Mouse (Mus musculus) liver, embryonic 11.5 days (tissue): Measurements from ENCODE around the gene Atp5d. TPM values are rescaled to one million over a fixed set of nuclear protein-coding genes. Genes with fewer than 3 reads are reported as not detected.

ENCODE experiments used
- ATAC-seq: fragments of 200-750 bp; cut with Nextera tagmentation; replicated peaks from 2 replicates; pipeline ENCODE4 v1.8.0; 2017; ENCODE audit warnings: moderate number of reproducible peaks, mild to moderate bottlenecking, moderate TSS enrichment, moderate library complexity; ENCODE audit not compliant: low FRiP score
- DNase-seq: peaks from one replicate; pipeline ENCODE4 v3.0.0-alpha.2; 2017; ENCODE audit warnings: low spot score
- H3K27ac ChIP-seq: fragments of 300-500 bp; sonication (generic); 2 replicates; pipeline ENCODE4 v1.5.1; 2014; ENCODE audit warnings: mild to moderate bottlenecking, low read depth, low read length, control low read depth
- H3K27me3 ChIP-seq: fragments of 300-500 bp; sonication (generic); replicated peaks from 2 replicates; pipeline ENCODE4 v1.6.1; 2014; ENCODE audit warnings: low read length, mixed read lengths; ENCODE audit not compliant: control insufficient read depth, insufficient read depth
- H3K36me3 ChIP-seq: fragments of 300-500 bp; sonication (generic); 2 replicates; pipeline ENCODE4 v1.6.1; 2014; ENCODE audit warnings: mild to moderate bottlenecking, low read length, moderate library complexity, mixed read lengths; ENCODE audit not compliant: control insufficient read depth, insufficient read depth
- H3K4me1 ChIP-seq: fragments of 300-500 bp; sonication (generic); replicated peaks from 2 replicates; pipeline ENCODE4 v1.6.1; 2014; ENCODE audit warnings: low read length, mixed read lengths; ENCODE audit not compliant: control insufficient read depth, insufficient read depth
- H3K4me2 ChIP-seq: fragments of 300-500 bp; sonication (generic); 2 replicates; pipeline ENCODE4 v1.6.1; 2014; ENCODE audit warnings: mild to moderate bottlenecking, control low read depth, moderate library complexity
- H3K4me3 ChIP-seq: fragments of 300-500 bp; sonication (generic); 2 replicates; pipeline ENCODE4 v1.5.1; 2014; ENCODE audit warnings: low read depth, low read length, control low read depth
- H3K9ac ChIP-seq: fragments of 300-500 bp; sonication (generic); 2 replicates; pipeline ENCODE4 v1.6.1; 2014; ENCODE audit warnings: low read depth, low read length, control low read depth
- H3K9me3 ChIP-seq: fragments of 300-500 bp; sonication (generic); 2 replicates; pipeline ENCODE4 v1.6.1; 2016; ENCODE audit warnings: low read length, inconsistent platforms, mixed read lengths; ENCODE audit not compliant: control insufficient read depth
- WGBS: fragments of 180-500 bp; shearing (Covaris S2); extraction: QIAGEN DNeasy Blood & Tissue Kit; methylation state at CpG from one replicate; pipeline ENCODE4 v1.1.7; 2014; 5-methylcytosine and 5-hydroxymethylcytosine counted together
- polyA plus RNA-seq: library from polyadenylated mRNA; unstranded; fragments of >200 nt; fragmentation: Nextera tagmentation; extraction: Ambion mirVana; gene quantifications from 2 replicates; pipeline ENCODE4 v1.2.1, GENCODE M21; 2014

Gene Atp5d
- 482 and 514 TPM in 2 replicates for polyA plus RNA-seq

DNA sequence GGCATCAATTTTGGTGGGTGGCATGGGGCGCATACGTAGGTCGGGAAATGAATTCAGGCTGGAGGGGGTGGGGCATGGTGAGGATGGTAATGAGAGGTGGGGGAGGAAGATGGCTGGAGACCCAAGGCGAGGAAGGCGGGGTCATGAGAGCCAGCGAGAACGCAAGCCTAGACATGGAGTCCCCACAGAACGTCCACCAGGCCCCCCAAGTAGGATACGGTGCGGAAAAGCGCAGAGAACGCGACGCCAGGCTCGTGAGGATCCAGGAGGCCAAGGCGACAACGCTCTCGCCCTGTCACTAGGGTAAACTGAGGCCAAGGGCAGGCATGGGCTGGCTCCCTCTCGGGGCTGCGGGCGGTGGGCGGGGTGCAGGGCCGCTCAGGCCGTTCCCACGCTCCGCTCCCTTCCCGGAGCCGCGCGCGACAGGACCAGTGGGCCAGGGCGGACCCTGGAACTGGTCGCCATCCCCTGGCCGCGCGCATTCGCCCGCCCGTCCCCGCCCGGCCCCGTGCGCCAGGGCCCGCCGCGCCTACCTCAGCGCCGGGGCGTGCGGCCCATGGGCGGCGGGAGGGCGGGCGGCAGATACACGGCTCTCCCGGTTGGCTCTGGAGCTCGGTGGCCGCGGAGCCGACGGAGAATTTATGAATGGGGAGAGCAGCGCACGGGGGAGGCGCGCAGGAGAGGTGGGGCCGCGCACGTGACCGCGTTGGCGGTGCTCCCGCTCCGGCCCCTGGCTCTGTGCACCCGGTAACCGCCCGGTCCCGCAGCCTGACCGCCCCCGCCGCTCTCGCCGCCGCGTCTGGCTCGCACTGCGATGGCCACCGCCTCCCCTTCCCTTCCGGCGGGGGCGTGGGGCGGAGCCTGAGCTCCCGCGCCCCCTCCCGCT lies at the start of gene Atp5d:
Gene Atp5d (plus strand): TSS at position 80 of the 886 bp plus-strand sequence.
- DNase-seq (peak; percentile 71), ATAC-seq (0 out of 2 replicates have a peak, but pooled peaks have one; percentile 4)
- Histone ChIP-seq H3K9ac (peak within 1 kb of the TSS; percentile 70), H3K4me1 (peaks cover 44% of the 10 kb centered on the region), H3K27ac (peak within 1 kb of the TSS; percentile 62), H3K9me3 (no peaks in the 10 kb centered on the region), H3K36me3 (peaks cover 5% of the 10 kb centered on the region), H3K27me3 (peaks cover 34% of the 10 kb centered on the region), H3K4me2 (peak within 1 kb of the TSS; percentile 100), H3K4me3 (peak within 1 kb of the TSS; percentile 76)
- WGBS, result 0% methylated on average over 70 of the region's 94 CpGs

GRCm38 (mm10) chr10:80089146-80089545 lies 49.3 kb upstream of the Atp5d start:
- H3K9me3 ChIP-seq, result no peaks in the 10 kb centered on the region
- peaks cover 9% of the 10 kb centered on the region; the same call in 1 of the 2 replicates for H3K4me1 ChIP-seq
- no peak overlapping the region for H3K4me3 ChIP-seq
- H3K27me3 ChIP-seq, result no peaks in the 10 kb centered on the region
- no peak overlapping the region; the same call in 1 of the 2 replicates for H3K9ac ChIP-seq
- 39% methylated on average over 4 of the region's 4 CpGs for WGBS
- ATAC-seq, result 0 out of 2 replicates have a peak, but pooled peaks have one; percentile 21
- DNase-seq, result no peak
- H3K27ac ChIP-seq, result no peak overlapping the region
- H3K4me2 ChIP-seq, result no peak overlapping the region
- peaks cover 4% of the 10 kb centered on the region; the same call in 1 of the 2 replicates for H3K36me3 ChIP-seq

- Histone ChIP-seq H3K27me3 (no peaks in the 10 kb centered on the region), H3K9ac (no peak overlapping the region), H3K4me1 (peaks cover 19% of the 10 kb centered on the region), H3K27ac (no peak overlapping the region), H3K4me2 (no peak overlapping the region), H3K36me3 (no peaks in the 10 kb centered on the region; the same call in 1 of the 2 replicates), H3K4me3 (no peak overlapping the region), H3K9me3 (no peaks in the 10 kb centered on the region)
- WGBS, result 94% methylated on average over 6 of the region's 6 CpGs
- ATAC-seq (no peak), DNase-seq (no peak)
These were observed 46.9 kb upstream of the Atp5d start for GRCm38 (mm10) chr10:80091527-80091926.

DNA sequence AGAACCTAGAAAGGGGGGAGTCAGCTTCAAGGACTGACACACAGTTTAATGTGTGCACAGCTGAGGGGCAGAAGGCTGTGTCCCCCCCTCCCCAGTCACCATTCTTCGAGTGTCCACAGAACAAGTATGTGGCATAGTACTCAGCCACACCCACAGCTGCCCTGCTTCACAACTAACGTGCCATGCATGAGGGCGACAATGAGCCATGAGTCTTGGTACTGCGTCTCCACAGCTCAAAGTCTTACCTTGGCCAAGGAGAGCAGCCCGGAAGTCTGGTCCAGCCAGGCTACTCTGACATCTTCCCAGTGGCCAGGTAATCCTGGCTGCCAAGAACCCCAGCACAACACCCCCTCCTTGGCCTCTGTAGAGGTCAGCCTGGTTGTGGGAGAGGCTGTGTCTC lies 45.7 kb upstream of the Atp5d start:
- WGBS, result 84% methylated on average over 5 of the region's 5 CpGs
- no peak overlapping the region; the same call in 1 of the 2 replicates for H3K9ac ChIP-seq
- H3K4me1 ChIP-seq, result peaks cover 27% of the 10 kb centered on the region

DNA sequence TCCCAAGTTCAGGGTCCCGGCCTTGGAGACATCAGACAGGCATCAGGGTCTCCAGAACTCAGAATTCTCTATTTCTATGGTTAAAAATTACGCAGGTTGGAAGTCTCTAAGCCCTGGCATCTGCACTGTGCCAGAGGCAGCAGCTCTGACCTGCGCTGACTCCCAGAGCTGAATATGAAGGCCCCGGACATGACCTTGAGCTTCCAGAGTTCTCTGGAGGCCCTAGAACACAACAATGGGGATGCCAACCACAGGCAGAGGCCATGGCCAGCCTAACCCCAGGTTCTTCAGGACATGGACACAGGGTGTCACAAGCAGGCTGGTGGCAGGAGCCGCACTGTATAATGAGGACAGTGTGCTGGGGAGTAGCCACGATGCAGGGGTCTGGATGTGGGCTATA lies 44.3 kb upstream of the Atp5d start:
- 90% methylated on average over 6 of the region's 6 CpGs for WGBS
- no peak overlapping the region for H3K27ac ChIP-seq
- H3K27me3 ChIP-seq, result no peaks in the 10 kb centered on the region
- H3K4me1 ChIP-seq, result peaks cover 38% of the 10 kb centered on the region
- ATAC-seq, result no peak
- H3K9me3 ChIP-seq, result no peaks in the 10 kb centered on the region
- H3K9ac ChIP-seq, result no peak overlapping the region
- H3K36me3 ChIP-seq, result no peaks in the 10 kb centered on the region; the same call in 1 of the 2 replicates
- no peak overlapping the region for H3K4me3 ChIP-seq
- no peak overlapping the region for H3K4me2 ChIP-seq
- DNase-seq, result no peak

More for the DNA sequence above, 45.7 kb upstream of the Atp5d start:
- Histone ChIP-seq H3K36me3 (no peaks in the 10 kb centered on the region; the same call in 1 of the 2 replicates), H3K9me3 (no peaks in the 10 kb centered on the region), H3K27ac (no peak overlapping the region), H3K27me3 (no peaks in the 10 kb centered on the region), H3K4me2 (no peak overlapping the region), H3K4me3 (no peak overlapping the region)
- DNase-seq (no peak), ATAC-seq (no peak)

DNA sequence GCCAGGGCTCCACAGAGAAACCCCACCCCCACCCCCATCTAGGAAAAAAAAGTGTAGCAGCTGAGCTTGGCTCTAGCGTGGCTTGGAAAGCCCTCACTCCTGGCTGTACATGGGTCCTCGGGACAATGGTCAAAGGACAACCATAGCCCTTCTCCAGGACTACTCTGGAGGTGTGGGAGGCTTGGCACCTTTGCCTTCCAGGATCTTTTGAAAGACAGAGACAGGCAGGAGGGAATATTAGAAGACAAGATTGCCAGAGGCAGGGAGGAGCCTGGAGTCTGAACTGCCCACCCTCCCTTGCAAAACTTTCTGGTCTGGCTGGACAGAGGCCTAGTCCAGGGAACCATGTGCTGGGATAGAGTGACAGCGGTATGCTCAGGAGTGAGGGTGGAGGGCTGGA lies 43.7 kb upstream of the Atp5d start:
- 79% methylated on average over 3 of the region's 3 CpGs for WGBS
- H3K4me1 ChIP-seq, result peaks cover 41% of the 10 kb centered on the region

GRCm38 (mm10) chr10:80095547-80095946 lies 42.9 kb upstream of the Atp5d start:
- DNase-seq, result no peak

More for the DNA sequence above, 43.7 kb upstream of the Atp5d start:
- no peaks in the 10 kb centered on the region for H3K27me3 ChIP-seq
- no peak overlapping the region for H3K9ac ChIP-seq
- H3K27ac ChIP-seq, result no peak overlapping the region
- H3K4me2 ChIP-seq, result no peak overlapping the region
- DNase-seq, result no peak
- H3K9me3 ChIP-seq, result no peaks in the 10 kb centered on the region
- ATAC-seq, result no peak
- no peaks in the 10 kb centered on the region; the same call in 1 of the 2 replicates for H3K36me3 ChIP-seq
- H3K4me3 ChIP-seq, result no peak overlapping the region

DNA sequence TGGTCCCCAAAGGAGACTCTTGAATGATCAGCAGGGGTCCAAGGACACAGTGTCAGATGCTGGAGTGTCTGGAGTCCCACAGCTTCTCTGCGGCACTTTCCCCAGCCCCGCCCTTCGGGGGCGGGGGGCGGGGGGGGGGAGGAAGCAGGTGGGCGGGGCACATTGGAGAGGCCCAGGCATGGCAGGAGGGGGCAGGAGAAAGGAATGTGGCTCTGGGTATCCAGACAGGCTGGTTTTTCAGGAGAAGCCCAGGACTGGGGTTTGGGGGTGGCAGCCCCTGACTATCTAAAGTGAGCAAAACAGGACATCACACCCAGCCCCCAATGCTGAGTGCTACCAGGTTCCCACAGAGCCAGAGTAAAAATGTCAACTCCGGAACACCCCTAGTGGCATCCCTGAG lies 41.2 kb upstream of the Atp5d start:
- no peaks in the 10 kb centered on the region; the same call in 1 of the 2 replicates for H3K36me3 ChIP-seq
- ATAC-seq (peak; percentile 57), DNase-seq (no peak)
- H3K27me3 ChIP-seq, result no peaks in the 10 kb centered on the region
- WGBS, result 12% methylated on average over 7 of the region's 7 CpGs
- no peak overlapping the region for H3K27ac ChIP-seq
- H3K4me3 ChIP-seq, result 0 out of 2 replicates have a peak overlapping the region, but pooled peaks have one; percentile 21
- H3K4me1 ChIP-seq, result peaks cover 61% of the 10 kb centered on the region
- H3K9ac ChIP-seq, result peak overlapping the region; percentile 7; the same call in 1 of the 2 replicates
- no peaks in the 10 kb centered on the region for H3K9me3 ChIP-seq
- H3K4me2 ChIP-seq, result peak overlapping the region; percentile 41

More at GRCm38 (mm10) chr10:80095547-80095946, 42.9 kb upstream of the Atp5d start:
- Histone ChIP-seq H3K4me1 (peaks cover 48% of the 10 kb centered on the region), H3K9ac (no peak overlapping the region), H3K4me2 (no peak overlapping the region), H3K4me3 (no peak overlapping the region), H3K36me3 (no peaks in the 10 kb centered on the region; the same call in 1 of the 2 replicates), H3K27me3 (no peaks in the 10 kb centered on the region), H3K9me3 (no peaks in the 10 kb centered on the region), H3K27ac (no peak overlapping the region)
- no peak for ATAC-seq
- 87% methylated on average over 5 of the region's 5 CpGs for whole genome bisulfite sequencing
